Mouse (Mus musculus): ENCODE results near the gene Dglucy. TPM values are rescaled to one million over a fixed set of nuclear protein-coding genes. Genes with fewer than 3 reads are reported as not detected.
A peak's percentile ranks its signal among the peaks of the same experiment; 100 is the strongest.

The Dglucy gene
- polyA plus RNA-seq, 1 experiment from 2014 or later: 3.6 TPM

DNA sequence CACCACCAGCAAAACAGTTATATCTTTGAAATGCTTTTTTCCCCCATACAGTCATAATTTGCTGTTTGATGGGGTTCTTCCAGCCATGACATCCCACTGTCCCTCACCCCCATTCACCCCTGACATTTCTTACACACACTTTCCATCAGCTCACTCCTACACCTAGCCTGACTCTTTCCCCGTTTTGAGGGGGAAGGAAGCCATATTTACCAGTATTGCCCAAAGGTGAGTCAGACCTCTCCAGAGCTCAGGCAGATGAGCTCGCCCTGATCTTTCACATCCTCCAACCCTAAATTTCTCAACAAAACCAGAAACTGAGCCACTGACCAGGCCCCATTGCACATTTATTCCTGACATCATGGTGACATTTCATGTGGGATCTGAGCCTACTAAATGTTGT is 93.0 kb downstream of the Dglucy start:
- Histone ChIP-seq H3K9ac (replicated peaks) (no peak overlapping the region), H3K4me1 (no peaks in the 10 kb centered on the region), H3K36me3 (no peaks in the 10 kb centered on the region), H3K27me3 (no peaks in the 10 kb centered on the region), H3K27ac (replicated peaks) (no peak overlapping the region), H3K4me3 (no peak overlapping the region), H3K9me3 (no peaks in the 10 kb centered on the region), H3K4me2 (replicated peaks) (no peak overlapping the region)
- no peak for ATAC-seq (replicated peaks)
- WGBS: 85% methylated on average over 2 of the region's 2 CpGs

DNA sequence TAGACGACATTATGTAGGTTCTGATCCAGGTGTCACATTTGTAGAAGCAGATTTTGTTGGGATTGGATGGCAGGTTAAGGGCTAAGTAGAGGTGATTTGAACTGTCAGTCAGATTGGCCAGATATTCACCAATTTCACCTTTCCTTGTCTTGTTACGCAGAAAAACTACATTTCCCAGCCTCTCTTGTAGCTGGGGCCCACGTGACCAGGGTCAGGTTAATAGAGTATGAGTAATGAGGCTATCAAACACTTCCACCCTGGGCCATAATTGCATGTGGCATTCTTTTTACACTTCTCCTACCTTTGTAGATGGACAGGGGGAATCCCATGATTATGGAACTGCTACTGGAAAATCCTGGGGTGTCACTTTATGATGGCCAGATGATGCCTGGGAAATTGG is 94.8 kb downstream of the Dglucy start:
- WGBS: 85% methylated on average over 3 of the region's 3 CpGs

DNA sequence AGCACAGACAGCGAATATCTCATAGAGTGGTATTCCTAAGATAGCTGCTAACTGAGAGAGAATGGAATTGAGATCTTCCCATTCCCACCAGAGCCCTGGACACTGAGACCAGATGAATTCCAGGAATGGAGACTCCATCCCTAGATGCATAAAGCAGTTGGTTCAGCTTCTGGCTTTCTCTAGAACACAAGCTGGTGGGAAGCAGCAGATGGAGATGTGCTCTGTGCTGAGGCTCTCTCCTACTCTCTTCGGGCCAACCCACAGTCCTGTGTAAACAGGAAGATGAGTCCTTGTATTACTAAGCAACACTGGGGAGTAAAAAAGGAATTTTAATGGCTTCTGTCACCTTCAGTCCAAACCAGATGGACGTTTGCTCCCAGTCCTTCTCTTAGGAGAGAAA is 96.7 kb downstream of the Dglucy start:
- Histone ChIP-seq H3K9me3 (no peaks in the 10 kb centered on the region), H3K27me3 (no peaks in the 10 kb centered on the region), H3K9ac (replicated peaks) (no peak overlapping the region), H3K27ac (replicated peaks) (no peak overlapping the region), H3K4me3 (no peak overlapping the region), H3K4me1 (no peaks in the 10 kb centered on the region), H3K4me2 (replicated peaks) (no peak overlapping the region), H3K36me3 (no peaks in the 10 kb centered on the region)
- ATAC-seq (replicated peaks): no peak
- 64% methylated on average over 3 of the region's 3 CpGs for WGBS

More for the DNA sequence above, 94.8 kb downstream of the Dglucy start:
- no peak overlapping the region for H3K4me2 ChIP-seq (replicated peaks)
- H3K27me3 ChIP-seq: no peaks in the 10 kb centered on the region
- no peak overlapping the region for H3K9ac ChIP-seq (replicated peaks)
- no peak overlapping the region for H3K4me3 ChIP-seq
- H3K9me3 ChIP-seq: no peaks in the 10 kb centered on the region
- H3K36me3 ChIP-seq: no peaks in the 10 kb centered on the region
- no peak for ATAC-seq (replicated peaks)
- no peak overlapping the region for H3K27ac ChIP-seq (replicated peaks)
- H3K4me1 ChIP-seq: no peaks in the 10 kb centered on the region

- H3K27ac ChIP-seq (replicated peaks): no peak overlapping the region
- H3K4me1 ChIP-seq: no peaks in the 10 kb centered on the region
- no peaks in the 10 kb centered on the region for H3K9me3 ChIP-seq
- no peak overlapping the region for H3K4me2 ChIP-seq (replicated peaks)
- no peaks in the 10 kb centered on the region for H3K27me3 ChIP-seq
- no peak for ATAC-seq (replicated peaks)
- no peak overlapping the region for H3K9ac ChIP-seq (replicated peaks)
- whole genome bisulfite sequencing: 79% methylated on average over 6 of the region's 6 CpGs
- no peaks in the 10 kb centered on the region for H3K36me3 ChIP-seq
- H3K4me3 ChIP-seq: no peak overlapping the region
Observed at GRCm38 (mm10) chr12:100875960-100876359, 97.1 kb downstream of the Dglucy start.

DNA sequence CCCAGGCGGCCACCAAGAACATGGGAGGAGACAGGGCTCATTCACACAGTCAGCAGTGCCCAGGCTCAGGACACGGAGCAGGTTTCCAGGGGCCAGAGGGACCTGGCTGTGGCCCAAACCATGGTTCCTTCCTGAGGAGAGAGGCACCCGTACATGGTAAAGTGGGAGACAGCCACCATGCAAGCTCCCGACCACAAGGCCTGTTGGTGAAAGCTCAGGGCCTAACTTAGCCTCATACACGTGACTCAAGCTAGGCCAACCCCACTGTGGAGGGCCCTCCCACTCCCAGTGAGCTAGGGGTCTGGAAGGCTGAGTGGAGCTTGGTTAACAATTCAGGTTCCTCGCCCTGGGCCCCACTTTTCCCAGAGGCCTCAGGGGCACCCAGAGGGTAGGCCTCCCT is 99.1 kb downstream of the Dglucy start:
- ATAC-seq (replicated peaks): no peak
- no peaks in the 10 kb centered on the region for H3K27me3 ChIP-seq
- no peaks in the 10 kb centered on the region for H3K4me1 ChIP-seq

GRCm38 (mm10) chr12:100878556-100878955 is 99.7 kb downstream of the Dglucy start:
- no peak overlapping the region for H3K27ac ChIP-seq (replicated peaks)
- no peak overlapping the region for H3K9ac ChIP-seq (replicated peaks)
- no peak overlapping the region for H3K4me2 ChIP-seq (replicated peaks)
- WGBS: 92% methylated on average over 16 of the region's 16 CpGs
- ATAC-seq (replicated peaks): no peak
- no peaks in the 10 kb centered on the region for H3K9me3 ChIP-seq
- H3K27me3 ChIP-seq: no peaks in the 10 kb centered on the region
- H3K4me1 ChIP-seq: no peaks in the 10 kb centered on the region
- H3K36me3 ChIP-seq: no peaks in the 10 kb centered on the region
- no peak overlapping the region for H3K4me3 ChIP-seq

More for the DNA sequence above, 99.1 kb downstream of the Dglucy start:
- WGBS: 80% methylated on average over 6 of the region's 6 CpGs
- Histone ChIP-seq H3K9ac (replicated peaks) (no peak overlapping the region), H3K4me2 (replicated peaks) (no peak overlapping the region), H3K27ac (replicated peaks) (no peak overlapping the region), H3K9me3 (no peaks in the 10 kb centered on the region), H3K36me3 (no peaks in the 10 kb centered on the region), H3K4me3 (no peak overlapping the region)

DNA sequence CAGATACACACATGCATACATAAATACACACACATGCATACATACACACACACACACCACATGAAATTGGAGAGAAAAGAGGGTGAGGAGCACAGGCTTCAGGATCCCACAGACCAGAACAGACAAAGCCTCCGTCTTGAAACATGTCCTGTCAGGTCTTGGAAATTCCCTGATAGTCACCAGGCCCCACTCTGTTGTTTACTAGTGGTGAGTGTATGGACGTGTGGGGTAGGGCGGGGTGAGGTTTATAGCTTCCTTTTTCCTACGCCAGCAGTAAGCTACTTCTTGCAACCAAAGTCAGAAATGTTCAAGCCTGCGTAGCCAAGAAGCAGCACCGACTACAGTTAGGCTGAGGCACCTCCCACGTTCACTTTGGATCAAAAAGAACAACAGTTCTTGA is 104.3 kb downstream of the Dglucy start:
- Histone ChIP-seq H3K27me3 (no peaks in the 10 kb centered on the region), H3K36me3 (no peaks in the 10 kb centered on the region), H3K27ac (replicated peaks) (no peak overlapping the region), H3K4me3 (no peak overlapping the region), H3K4me1 (0 out of 2 replicates have a peak, but pooled peaks cover 5% of the 10 kb centered on the region), H3K9ac (replicated peaks) (no peak overlapping the region), H3K4me2 (replicated peaks) (no peak overlapping the region), H3K9me3 (no peaks in the 10 kb centered on the region)
- no peak for ATAC-seq (replicated peaks)
- 86% methylated on average over 7 of the region's 7 CpGs for WGBS

- Histone ChIP-seq H3K4me1 (0 out of 2 replicates have a peak, but pooled peaks cover 5% of the 10 kb centered on the region), H3K9me3 (no peaks in the 10 kb centered on the region), H3K4me3 (no peak overlapping the region), H3K4me2 (replicated peaks) (no peak overlapping the region), H3K27me3 (no peaks in the 10 kb centered on the region), H3K27ac (replicated peaks) (no peak overlapping the region), H3K36me3 (no peaks in the 10 kb centered on the region), H3K9ac (replicated peaks) (no peak overlapping the region)
- no peak for ATAC-seq (replicated peaks)
- WGBS: 96% methylated on average over 3 of the region's 3 CpGs
Observed at GRCm38 (mm10) chr12:100885585-100885984, 106.7 kb downstream of the Dglucy start.

- Histone ChIP-seq H3K4me3 (no peak overlapping the region), H3K4me2 (replicated peaks) (no peak overlapping the region), H3K9me3 (no peaks in the 10 kb centered on the region), H3K9ac (replicated peaks) (no peak overlapping the region), H3K27me3 (no peaks in the 10 kb centered on the region), H3K4me1 (0 out of 2 replicates have a peak, but pooled peaks cover 5% of the 10 kb centered on the region), H3K27ac (replicated peaks) (no peak overlapping the region), H3K36me3 (no peaks in the 10 kb centered on the region)
- WGBS: 85% methylated on average over 4 of the region's 4 CpGs
- ATAC-seq (replicated peaks): no peak
Observed at GRCm38 (mm10) chr12:100886877-100887276, 108.0 kb downstream of the Dglucy start.

DNA sequence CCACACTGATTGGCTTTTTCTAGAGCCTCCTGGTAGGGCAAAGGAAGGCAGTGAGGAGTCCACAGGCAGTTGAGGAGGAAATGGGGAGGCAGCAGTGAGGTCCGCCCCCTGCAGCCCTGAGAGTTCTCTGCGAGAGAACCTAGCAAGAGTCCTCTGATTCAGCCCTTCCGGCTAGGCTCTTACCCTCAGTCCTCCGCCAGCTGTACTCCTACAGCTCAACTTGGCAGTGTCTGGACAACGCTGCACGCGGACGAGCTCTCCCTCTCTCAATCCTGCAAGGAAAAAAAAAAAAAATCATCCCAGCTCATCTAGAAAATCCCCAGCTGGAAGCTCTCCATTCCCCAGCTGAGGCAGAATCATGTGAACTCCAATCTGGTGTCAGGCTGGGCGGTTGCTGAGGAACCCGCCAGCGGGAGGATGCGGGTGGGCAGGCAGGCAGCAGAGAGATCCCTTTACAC is 109.0 kb downstream of the Dglucy start:
- Histone ChIP-seq H3K4me3 (no peak overlapping the region), H3K9ac (replicated peaks) (no peak overlapping the region), H3K27ac (replicated peaks) (no peak overlapping the region), H3K36me3 (no peaks in the 10 kb centered on the region), H3K9me3 (no peaks in the 10 kb centered on the region), H3K4me2 (replicated peaks) (no peak overlapping the region), H3K27me3 (no peaks in the 10 kb centered on the region), H3K4me1 (0 out of 2 replicates have a peak, but pooled peaks cover 5% of the 10 kb centered on the region)
- 40% methylated on average over 12 of the region's 12 CpGs for WGBS
- ATAC-seq (replicated peaks): no peak

- no peaks in the 10 kb centered on the region for H3K36me3 ChIP-seq
- H3K4me1 ChIP-seq: 0 out of 2 replicates have a peak, but pooled peaks cover 7% of the 10 kb centered on the region
- no peaks in the 10 kb centered on the region for H3K9me3 ChIP-seq
- ATAC-seq (replicated peaks): no peak
- H3K9ac ChIP-seq (replicated peaks): no peak overlapping the region
- 91% methylated on average over 3 of the region's 3 CpGs for WGBS
- H3K27ac ChIP-seq (replicated peaks): no peak overlapping the region
- H3K4me3 ChIP-seq: no peak overlapping the region
- no peaks in the 10 kb centered on the region for H3K27me3 ChIP-seq
- H3K4me2 ChIP-seq (replicated peaks): no peak overlapping the region
Observed at GRCm38 (mm10) chr12:100890548-100890947, 111.7 kb downstream of the Dglucy start.

GRCm38 (mm10) chr12:100895504-100895903 is 116.6 kb downstream of the Dglucy start:
- no peaks in the 10 kb centered on the region for H3K9me3 ChIP-seq
- H3K4me1 ChIP-seq: peaks cover 33% of the 10 kb centered on the region
- H3K27me3 ChIP-seq: peaks cover 22% of the 10 kb centered on the region
- no peaks in the 10 kb centered on the region for H3K36me3 ChIP-seq
- H3K27ac ChIP-seq (replicated peaks): no peak overlapping the region
- 4% methylated on average over 2 of the region's 2 CpGs for WGBS
- H3K9ac ChIP-seq (replicated peaks): no peak overlapping the region
- no peak overlapping the region for H3K4me2 ChIP-seq (replicated peaks)
- no peak overlapping the region for H3K4me3 ChIP-seq
- 0 out of 2 replicates have a peak, but pooled peaks have one; percentile 53 for ATAC-seq (replicated peaks)

DNA sequence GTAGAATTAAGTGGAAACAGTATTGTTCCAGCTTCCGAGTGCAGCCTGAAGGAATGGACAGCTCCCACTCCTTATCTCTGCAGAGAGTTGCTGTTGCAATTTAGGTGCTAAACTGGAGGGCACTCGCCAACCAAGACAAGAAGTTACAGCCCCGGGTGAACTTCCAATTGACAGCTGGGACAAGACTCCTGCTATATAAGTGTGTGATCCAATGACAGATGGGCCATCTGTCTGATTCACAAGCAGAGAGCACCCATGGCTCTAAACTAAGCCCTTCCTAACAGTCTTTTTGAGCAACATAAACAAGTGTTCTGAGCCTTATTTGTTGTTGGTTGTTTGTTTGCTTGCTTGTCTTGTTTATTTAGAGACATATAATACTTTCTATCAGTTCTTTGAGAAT is 117.8 kb downstream of the Dglucy start:
- Histone ChIP-seq H3K4me1 (peaks cover 33% of the 10 kb centered on the region), H3K9me3 (no peaks in the 10 kb centered on the region), H3K4me3 (no peak overlapping the region), H3K36me3 (no peaks in the 10 kb centered on the region), H3K27me3 (peaks cover 23% of the 10 kb centered on the region), H3K4me2 (replicated peaks) (no peak overlapping the region), H3K9ac (replicated peaks) (no peak overlapping the region), H3K27ac (replicated peaks) (no peak overlapping the region)
- ATAC-seq (replicated peaks): no peak
- 56% methylated on average over 3 of the region's 3 CpGs for WGBS

Data from forebrain, embryonic 15.5 days (tissue).